Mouse (Mus musculus) liver, adult 2 months (tissue): Measurements from ENCODE around the gene Mcemp1. TPM values are rescaled to one million over a fixed set of nuclear protein-coding genes. Genes with fewer than 3 reads are reported as not detected.

ENCODE experiments used
- DNase-seq: peaks from one replicate; pipeline ENCODE4 v3.0.0-alpha.2; 2011; ENCODE audit warnings: low read depth, low spot score; ENCODE audit errors: extremely low read depth
- H3K27ac ChIP-seq: fragments of 200-500 bp; replicated peaks from 2 replicates; pipeline ENCODE4 v1.5.1; 2012; ENCODE audit warnings: low read depth, mild to moderate bottlenecking, control low read depth, inconsistent platforms, low read length; ENCODE audit not compliant: insufficient read depth
- H3K27me3 ChIP-seq: fragments of 200-500 bp; 2 replicates; pipeline ENCODE4 v1.6.1; 2012; ENCODE audit warnings: mild to moderate bottlenecking, moderate library complexity, low read length, inconsistent platforms; ENCODE audit not compliant: control insufficient read depth, insufficient read depth
- H3K36me3 ChIP-seq: fragments of 200-500 bp; 2 replicates; pipeline ENCODE4 v1.6.1; 2012; ENCODE audit warnings: low read length, inconsistent platforms; ENCODE audit not compliant: control insufficient read depth, insufficient read depth
- H3K4me1 ChIP-seq: fragments of 200-500 bp; 2 replicates; pipeline ENCODE4 v1.6.1; 2011; ENCODE audit warnings: low read length; ENCODE audit not compliant: control insufficient read depth, insufficient read depth
- H3K4me3 ChIP-seq: fragments of 200-500 bp; 2 replicates; pipeline ENCODE4 v1.5.1; 2011; ENCODE audit warnings: low read depth, mild to moderate bottlenecking, control low read depth, low read length, moderate library complexity; ENCODE audit not compliant: insufficient read depth
- H3K79me2 ChIP-seq: fragments of 200-500 bp; 2 replicates; pipeline ENCODE4 v1.6.1; 2012; ENCODE audit warnings: inconsistent platforms, mild to moderate bottlenecking, low read length, moderate library complexity; ENCODE audit not compliant: control insufficient read depth, insufficient read depth
- H3K9ac ChIP-seq: fragments of 200-500 bp; 2 replicates; pipeline ENCODE4 v1.6.1; 2012; ENCODE audit warnings: low read depth, mild to moderate bottlenecking, control low read depth, inconsistent platforms, low read length
- CTCF ChIP-seq: fragments of 200-500 bp; IDR thresholded peaks from 2 replicates; pipeline ENCODE4 v1.5.1; 2011; ENCODE audit warnings: low read depth, low read length, control low read depth
- POLR2A ChIP-seq: fragments of 200-500 bp; IDR thresholded peaks from 2 replicates; pipeline ENCODE4 v1.6.1; 2011; ENCODE audit warnings: low read length, control low read depth; ENCODE audit not compliant: insufficient read depth; ENCODE audit errors: extremely low read depth
- WGBS: fragments of 180-500 bp; shearing (Covaris S2); methylation state at CpG from one replicate; pipeline ENCODE4 v1.1.7; 2018; 5-methylcytosine and 5-hydroxymethylcytosine counted together
- polyA plus RNA-seq: library from polyadenylated mRNA; depleted of rRNA; stranded (reverse); fragments of >200 nt; gene quantifications from 2 replicates; pipeline ENCODE4 v1.2.3, GENCODE M21; 2012
- total RNA-seq: library from RNA; depleted of rRNA; stranded (reverse); fragments of >200 nt; gene quantifications from 2 replicates; pipeline ENCODE4 v1.2.3, GENCODE M21; 2014

The Mcemp1 gene
- total and polyA plus RNA-seq, 2 experiments: 0.11 to 0.28 TPM

DNA sequence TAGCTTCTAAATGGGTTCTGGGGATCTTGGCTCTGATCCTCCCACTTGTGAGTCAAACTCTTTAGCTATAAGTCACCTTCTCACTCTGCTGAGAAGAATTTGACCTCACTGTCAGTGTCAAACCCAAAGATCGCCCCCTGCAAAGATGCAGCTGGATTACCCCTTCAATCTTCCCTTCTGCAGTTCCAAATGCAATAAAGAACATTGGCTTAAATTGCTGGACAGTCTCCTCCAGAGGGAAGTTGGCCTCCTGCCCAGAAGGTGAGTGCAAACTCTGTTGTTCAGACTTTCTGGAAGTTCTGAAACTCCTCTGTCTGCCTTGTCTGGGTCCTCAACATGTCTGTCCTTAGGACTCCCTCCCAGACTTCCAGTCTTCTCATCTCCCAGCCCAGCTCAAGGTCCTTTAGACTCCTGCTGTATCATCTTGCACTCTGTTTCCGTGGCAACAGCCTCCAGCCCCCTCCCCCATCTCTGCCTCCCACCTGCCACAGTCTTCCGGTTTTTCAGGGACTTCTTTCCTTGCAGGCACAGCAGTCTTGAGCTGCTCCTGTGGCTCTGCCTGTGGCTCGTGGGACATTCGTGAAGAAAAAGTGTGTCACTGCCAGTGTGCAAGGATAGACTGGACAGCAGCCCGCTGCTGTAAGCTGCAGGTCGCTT is 8.7 kb upstream of the Mcemp1 start:
- Histone ChIP-seq H3K27ac (no peak overlapping the region), H3K79me2 (no peaks in the 10 kb centered on the region), H3K9ac (no peak overlapping the region), H3K36me3 (no peaks in the 10 kb centered on the region), H3K4me3 (no peak overlapping the region), H3K4me1 (no peaks in the 10 kb centered on the region), H3K27me3 (no peaks in the 10 kb centered on the region)
- no peak for DNase-seq
- TF ChIP-seq CTCF (no peak), POLR2A (no peak)
- WGBS: 41% methylated on average over 7 of the region's 7 CpGs

DNA sequence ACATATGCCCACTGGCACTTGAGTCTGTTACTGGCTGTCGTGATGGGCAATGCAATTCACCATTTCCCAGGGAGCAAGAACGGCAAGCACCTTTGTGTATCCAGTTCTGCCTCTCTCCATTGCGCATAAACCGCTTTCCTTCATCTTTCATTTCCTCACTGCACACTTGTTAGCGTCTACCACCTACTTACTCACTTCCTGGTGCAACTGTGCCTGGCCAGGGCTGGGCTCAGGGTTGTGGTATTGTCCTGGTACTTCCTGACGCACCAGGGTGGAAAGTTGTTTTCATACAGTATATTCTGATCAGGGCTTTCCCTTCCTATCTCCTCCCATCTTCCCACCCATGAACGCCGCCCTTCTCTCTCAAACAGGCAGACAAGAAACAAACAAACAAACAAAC is 4.7 kb upstream of the Mcemp1 start:
- WGBS: 72% methylated on average over 8 of the region's 8 CpGs
- no peak for TF ChIP-seq POLR2A
- TF ChIP-seq CTCF: no peak
- H3K27me3 ChIP-seq: no peaks in the 10 kb centered on the region
- no peaks in the 10 kb centered on the region for H3K4me1 ChIP-seq
- H3K79me2 ChIP-seq: no peaks in the 10 kb centered on the region
- H3K9ac ChIP-seq: no peak overlapping the region
- no peak overlapping the region for H3K4me3 ChIP-seq
- H3K27ac ChIP-seq: no peak overlapping the region
- no peaks in the 10 kb centered on the region for H3K36me3 ChIP-seq
- DNase-seq: no peak

DNA sequence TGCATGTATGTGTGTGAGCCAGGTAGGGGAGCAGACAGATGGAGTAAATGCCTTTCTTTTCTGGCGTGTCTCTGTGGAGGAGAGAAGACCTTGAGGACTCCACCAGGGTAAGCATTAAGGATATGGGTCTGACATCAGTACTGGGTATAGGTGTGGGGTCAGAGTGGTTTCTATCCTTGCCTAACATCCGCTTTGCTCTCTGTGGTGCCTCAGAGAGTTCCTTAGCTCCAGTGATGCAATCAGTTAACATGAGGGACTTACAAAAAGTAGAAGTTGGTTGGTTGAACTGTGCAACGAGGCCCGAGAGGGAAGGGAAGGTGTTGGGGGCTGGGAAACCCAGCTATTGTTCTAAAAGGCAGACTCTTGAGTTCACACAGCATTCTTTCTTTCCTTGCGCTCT is 1.1 kb upstream of the Mcemp1 start:
- WGBS: 52% methylated on average over 5 of the region's 5 CpGs
- TF ChIP-seq CTCF (no peak), POLR2A (no peak)
- Histone ChIP-seq H3K9ac (no peak overlapping the region), H3K27ac (no peak overlapping the region), H3K27me3 (no peaks in the 10 kb centered on the region), H3K79me2 (no peaks in the 10 kb centered on the region), H3K36me3 (no peaks in the 10 kb centered on the region), H3K4me3 (no peak overlapping the region), H3K4me1 (no peaks in the 10 kb centered on the region)
- DNase-seq: no peak

DNA sequence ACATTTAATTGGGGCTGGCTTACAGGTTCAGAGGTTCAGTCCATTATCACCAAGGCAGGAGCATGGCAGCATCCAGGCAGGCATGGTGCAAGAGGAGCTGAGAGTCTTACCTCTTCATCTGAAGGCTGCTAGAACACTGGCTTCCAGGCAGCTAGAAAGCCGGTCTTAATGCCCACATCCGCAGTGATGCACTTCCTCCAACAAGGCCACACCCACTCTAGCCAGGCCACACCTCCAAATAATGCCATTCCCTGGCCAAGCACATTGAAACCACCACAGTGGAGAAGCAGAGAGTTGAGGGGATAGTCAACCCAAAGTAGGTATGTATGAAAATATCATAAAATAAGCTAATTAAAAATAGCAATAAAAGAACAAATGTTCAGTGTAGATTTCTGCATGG is 4.8 kb downstream of the Mcemp1 start:
- TF ChIP-seq CTCF (no peak), POLR2A (no peak)

DNA sequence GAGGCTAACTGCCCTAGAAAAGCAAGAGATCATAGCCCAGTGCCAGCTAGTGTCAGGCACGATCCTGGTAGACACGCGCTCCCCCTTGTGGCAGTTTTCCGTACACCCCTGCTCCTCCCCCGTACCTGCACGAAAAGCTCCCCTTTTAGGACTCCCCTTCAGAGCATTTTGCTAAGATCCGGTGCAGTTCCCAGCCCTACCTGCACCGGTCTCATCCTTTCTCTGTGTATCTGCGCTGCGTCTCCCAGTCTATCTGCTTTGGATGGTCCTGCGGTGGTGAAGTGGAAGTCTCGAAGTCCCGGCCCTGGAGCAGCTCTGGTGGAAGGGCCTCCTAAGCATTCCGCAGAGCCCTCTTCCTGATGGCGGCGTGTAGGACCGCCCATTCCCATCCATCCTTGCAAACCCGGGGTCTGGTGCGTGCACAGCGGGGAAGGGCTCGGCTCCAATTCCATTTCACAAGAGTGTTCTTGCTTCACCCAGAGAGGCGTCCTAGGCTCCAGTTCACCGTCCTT is 6.5 kb downstream of the Mcemp1 start, which contains the start of gene Fcor:
Fcor (minus strand) TSS at position 383 of the 512 bp plus-strand sequence.
- peak; percentile 72 for DNase-seq
- TF ChIP-seq CTCF (peak; percentile 97), POLR2A (no peak)
- Histone ChIP-seq H3K36me3 (no peaks in the 10 kb centered on the region), H3K79me2 (no peaks in the 10 kb centered on the region), H3K27me3 (no peaks in the 10 kb centered on the region), H3K4me3 (peak within 1 kb of the TSS; percentile 49), H3K27ac (no peak within 1 kb of the TSS), H3K4me1 (peaks cover 1% of the 10 kb centered on the region; the same call in 1 of the 2 replicates), H3K9ac (peak within 1 kb of the TSS; percentile 57)
- under 1% methylated on average over 23 of the region's 23 CpGs for WGBS

More for the DNA sequence above, 4.8 kb downstream of the Mcemp1 start:
- Histone ChIP-seq H3K27me3 (no peaks in the 10 kb centered on the region), H3K9ac (no peak overlapping the region), H3K27ac (no peak overlapping the region), H3K4me1 (peaks cover 1% of the 10 kb centered on the region; the same call in 1 of the 2 replicates), H3K79me2 (no peaks in the 10 kb centered on the region), H3K36me3 (no peaks in the 10 kb centered on the region), H3K4me3 (no peak overlapping the region)
- WGBS: 72% methylated on average over 2 of the region's 2 CpGs
- DNase-seq: no peak

DNA sequence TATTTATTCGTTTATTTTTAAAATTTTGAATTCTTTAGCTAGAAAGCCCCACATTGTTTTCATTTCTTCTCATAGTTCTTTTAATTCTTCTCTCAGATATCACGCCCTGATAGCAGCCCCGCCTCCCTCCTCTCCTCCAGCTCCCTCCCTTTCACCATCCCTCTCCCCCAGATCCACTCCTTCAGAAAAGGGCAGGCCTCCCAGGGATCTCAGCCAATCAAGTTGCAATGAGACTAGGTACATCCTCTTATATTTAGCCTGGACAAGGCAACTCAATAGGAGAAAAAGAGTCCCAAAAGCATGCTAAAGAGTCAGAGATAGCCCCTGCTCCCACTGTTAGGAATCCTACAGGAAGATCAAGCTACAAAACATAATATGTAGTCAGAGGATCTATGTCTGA is 9.1 kb downstream of the Mcemp1 start:
- Histone ChIP-seq H3K27ac (no peak overlapping the region), H3K27me3 (no peaks in the 10 kb centered on the region), H3K4me3 (no peak overlapping the region), H3K36me3 (peaks cover under 1% of the 10 kb centered on the region; the same call in 1 of the 2 replicates), H3K9ac (no peak overlapping the region), H3K4me1 (peaks cover 1% of the 10 kb centered on the region; the same call in 1 of the 2 replicates), H3K79me2 (peaks cover 5% of the 10 kb centered on the region; the same call in 1 of the 2 replicates)
- 84% methylated on average over 3 of the region's 3 CpGs for WGBS
- DNase-seq: no peak
- no peak for TF ChIP-seq POLR2A
- TF ChIP-seq CTCF: no peak
